Mouse (Mus musculus) myocyte (in vitro differentiated cells): ENCODE results near the gene Gm20388.

Experiments
- E2F4 ChIP-seq: IDR thresholded peaks from one replicate; pipeline ENCODE4 v1.6.1; 2011; ENCODE audit warnings: mild to moderate bottlenecking, control low read depth, moderate library complexity; ENCODE audit not compliant: insufficient read depth
- MAX ChIP-seq: IDR thresholded peaks from one replicate; pipeline ENCODE4 v1.6.1; 2011; ENCODE audit warnings: low read depth, mild to moderate bottlenecking, control low read depth
- MYOD1 ChIP-seq, 3 experiments: IDR thresholded peaks; one replicate each; pipeline ENCODE4 v1.6.1; 2011; ENCODE audit warnings: control low read depth in 2 of 3, low read depth in 2 of 3, mild to moderate bottlenecking in 2 of 3, moderate library complexity in 1 of 3; ENCODE audit not compliant: insufficient read length in 2 of 3, control insufficient read depth in 1 of 3
- POLR2A ChIP-seq: IDR thresholded peaks from one replicate; pipeline ENCODE4 v1.6.1; 2011; ENCODE audit warnings: low read depth, mild to moderate bottlenecking, control low read depth, moderate library complexity; ENCODE audit not compliant: insufficient read length
- POLR2AphosphoS2 ChIP-seq: IDR thresholded peaks from one replicate; pipeline ENCODE4 v1.6.1; 2011; ENCODE audit warnings: low read depth, control low read depth; ENCODE audit not compliant: insufficient read length
- TCF3 ChIP-seq: IDR thresholded peaks from one replicate; pipeline ENCODE4 v1.6.1; 2011; ENCODE audit warnings: low read depth, control low read depth; ENCODE audit not compliant: insufficient read length

GRCm38 (mm10) chr8:124339742-124340141, 4429.1 kb downstream of the Gm20388 start:
- no peak for TF ChIP-seq MYOD1 (IDR thresholded peaks at IDR 0.05; ENCODE audit: control insufficient read depth in 1 of 3, insufficient read length in 2 of 3, low read depth in 2 of 3)
- no peak for TF ChIP-seq MAX
- no peak for TF ChIP-seq POLR2A
- no peak for TF ChIP-seq TCF3
- no peak for TF ChIP-seq E2F4
- TF ChIP-seq POLR2AphosphoS2 = no peak
